ENCODE assay signal across 12 mouse cellular contexts in genomic region chr2:102113323-102113722, GRCm38 (mm10).
A peak's percentile ranks its signal among the peaks of the same experiment; 100 is the strongest.
DNase-seq lines count a peak whose midpoint lies in the region; ATAC-seq and TF ChIP-seq lines count a peak whose summit lies in the region.
"Had no signal": no experiment of that assay in that cellular context is flagged by ENCODE, and none has a peak within 500 bp of the region (broad histone marks: within the 10 kb centered on the region; RNA-seq: fewer than 3 reads in every experiment).

No protein-coding gene starts in this region.

- no peak for TF ChIP-seq EP300 in heart, postnatal 0 days (IDR thresholded peaks at IDR 0.05; ENCODE audit: low read depth)

- H3K36me3 ChIP-seq in forebrain, embryonic 10.5 days (replicated peaks) = peaks cover 42% of the 10 kb centered on the region
- peaks cover 13% of the 10 kb centered on the region for H3K36me3 ChIP-seq in forebrain, embryonic 12.5 days (replicated peaks)
- no peaks in the 10 kb centered on the region for H3K36me3 ChIP-seq in heart, postnatal 0 days (replicated peaks; ENCODE audit: control insufficient read depth, insufficient read depth, low read length)
- H3K36me3 ChIP-seq: midbrain, embryonic 15.5 days had no signal

- no peak for ATAC-seq in forebrain, embryonic 12.5 days (ENCODE audit: low FRiP score)
- ATAC-seq in heart, postnatal 0 days (ENCODE audit: insufficient read depth, low read depth) = peak; percentile 57; the same call in 1 of the 2 replicates
- ATAC-seq in megakaryocyte-erythroid progenitor cell, adult 5-6 weeks (replicated peaks; ENCODE audit: low FRiP score, low TSS enrichment, poor library complexity, severe bottlenecking) = no peak
- no peak for ATAC-seq in erythroblast, adult 5-6 weeks (replicated peaks; ENCODE audit: low FRiP score, poor library complexity, severe bottlenecking)
- ATAC-seq: activated CD4-positive, CD25-positive, alpha-beta regulatory T cell, adult 4 months; midbrain, embryonic 15.5 days had no signal

- H3K4me3 ChIP-seq in forebrain, embryonic 10.5 days = no peak overlapping the region
- H3K4me3 ChIP-seq in forebrain, embryonic 12.5 days (replicated peaks) = no peak overlapping the region
- no peak overlapping the region for H3K4me3 ChIP-seq in heart, postnatal 0 days (ENCODE audit: low read depth, low read length)
- H3K4me3 ChIP-seq: erythroblast, embryonic 14.5 days; midbrain, embryonic 15.5 days had no signal

- 84% methylated on average over 12 of the region's 12 CpGs for WGBS in forebrain, embryonic 10.5 days
- WGBS in forebrain, embryonic 12.5 days = 80% methylated on average over 12 of the region's 12 CpGs
- WGBS in heart, postnatal 0 days = 17% methylated on average over 12 of the region's 12 CpGs

- peaks cover 34% of the 10 kb centered on the region for H3K4me1 ChIP-seq in forebrain, embryonic 10.5 days
- peaks cover 32% of the 10 kb centered on the region for H3K4me1 ChIP-seq in forebrain, embryonic 12.5 days
- peaks cover 16% of the 10 kb centered on the region for H3K4me1 ChIP-seq in heart, postnatal 0 days (ENCODE audit: control insufficient read depth, insufficient read depth)

- TF ChIP-seq CTCF in heart, postnatal 0 days (IDR thresholded peaks at IDR 0.05; ENCODE audit: low read depth) = no peak

- 0 out of 2 replicates have a peak overlapping the region, but pooled peaks have one; percentile 7 for H3K27ac ChIP-seq in forebrain, embryonic 10.5 days
- no peak overlapping the region for H3K27ac ChIP-seq in forebrain, embryonic 12.5 days
- H3K27ac ChIP-seq in heart, postnatal 0 days (ENCODE audit: low read depth) = no peak overlapping the region
- H3K27ac ChIP-seq: midbrain, embryonic 15.5 days had no signal

- no peak overlapping the region for H3K4me2 ChIP-seq in forebrain, embryonic 12.5 days
- 0 out of 2 replicates have a peak overlapping the region, but pooled peaks have one; percentile 2 for H3K4me2 ChIP-seq in heart, postnatal 0 days (ENCODE audit: low read depth, low read length)
- H3K4me2 ChIP-seq: midbrain, embryonic 15.5 days had no signal

- no peaks in the 10 kb centered on the region for H3K9me3 ChIP-seq in forebrain, embryonic 10.5 days
- H3K9me3 ChIP-seq in forebrain, embryonic 12.5 days = no peaks in the 10 kb centered on the region
- H3K9me3 ChIP-seq in heart, postnatal 0 days (replicated peaks; ENCODE audit: control insufficient read depth, low read length) = no peaks in the 10 kb centered on the region
- H3K9me3 ChIP-seq: midbrain, embryonic 15.5 days had no signal

- no peak overlapping the region for H3K9ac ChIP-seq in forebrain, embryonic 12.5 days
- H3K9ac ChIP-seq in heart, postnatal 0 days (replicated peaks; ENCODE audit: low read depth, low read length) = no peak overlapping the region
- H3K9ac ChIP-seq: midbrain, embryonic 15.5 days had no signal

- no peak for DNase-seq in forebrain, embryonic 10.5 days (ENCODE audit: extremely low spot score, low spot score)
- DNase-seq in heart, postnatal 0 days (ENCODE audit: low spot score) = peak; percentile 51
- DNase-seq in kidney, postnatal 14 days = peak; percentile 86
- DNase-seq in lung, postnatal 25 days (ENCODE audit: low spot score) = peak; percentile 65
- DNase-seq in gastrocnemius, adult 8-10 months (ENCODE audit: low spot score in 2 of 2) = no peak
- DNase-seq: cerebellum, adult 11 months had no signal

- no peaks in the 10 kb centered on the region for H3K27me3 ChIP-seq in forebrain, embryonic 10.5 days (ENCODE audit: poor library complexity, severe bottlenecking)
- no peaks in the 10 kb centered on the region for H3K27me3 ChIP-seq in forebrain, embryonic 12.5 days
- H3K27me3 ChIP-seq in heart, postnatal 0 days (ENCODE audit: control insufficient read depth, insufficient read depth, low read length) = no peaks in the 10 kb centered on the region
- H3K27me3 ChIP-seq: midbrain, embryonic 15.5 days had no signal

Comparison
In these comparisons a context has a peak if more than half of its experiments do, and no peak if none do; other contexts are left out.
1. DNase-seq: peak in heart, postnatal 0 days (single experiment), kidney, postnatal 14 days (single experiment) and lung, postnatal 25 days (single experiment); none in forebrain, embryonic 10.5 days (single experiment) and gastrocnemius, adult 8-10 months (0 of 2).